Mouse (Mus musculus) CH12.LX (cell line): ENCODE data around the gene Arhgef2. TPM values are rescaled to one million over a fixed set of nuclear protein-coding genes. Genes with fewer than 3 reads are reported as not detected.

Experiments used
- DNase-seq: peaks from one replicate; pipeline ENCODE4 v3.0.0-alpha.2; 2013; ENCODE audit errors: extremely low read depth
- H3K27ac ChIP-seq: 2 replicates; pipeline ENCODE4 v1.5.1; 2012; ENCODE audit warnings: low read depth, mild to moderate bottlenecking, control low read depth, moderate library complexity; ENCODE audit not compliant: insufficient read depth
- H3K27me3 ChIP-seq: replicated peaks from 2 replicates; pipeline ENCODE3; 2012; ENCODE audit warnings: inconsistent platforms
- H3K36me3 ChIP-seq, 2 experiments: replicated peaks in 1 of 2; 2 replicates each; pipeline versions ENCODE3 to v1.6.1; 2012; ENCODE audit warnings: inconsistent platforms in 1 of 2, low read length in 1 of 2, mild to moderate bottlenecking in 1 of 2, mixed read lengths in 1 of 2, moderate library complexity in 1 of 2; ENCODE audit not compliant: control insufficient read depth in 1 of 2, insufficient read depth in 1 of 2
- H3K4me1 ChIP-seq, 2 experiments: 2 replicates each; pipeline ENCODE4 v1.6.1; 2012; ENCODE audit warnings: inconsistent platforms in 1 of 2, moderate library complexity in 1 of 2; ENCODE audit not compliant: insufficient read depth in 2 of 2, control insufficient read depth in 1 of 2
- H3K4me2 ChIP-seq: 2 replicates; pipeline ENCODE4 v1.6.1; 2012; ENCODE audit warnings: low read depth, mild to moderate bottlenecking, control low read depth; ENCODE audit not compliant: poor library complexity, insufficient read depth, severe bottlenecking
- H3K4me3 ChIP-seq, 3 experiments: fragments of 150-350 bp in 1 of 3; sonication (generic) in 1 of 3; replicated peaks in 1 of 3; 2 replicates each; pipeline versions ENCODE3 to v1.5.1; 2011 to 2012; ENCODE audit warnings: low read depth in 2 of 3, low read length in 2 of 3, mild to moderate bottlenecking in 2 of 3, moderate library complexity in 2 of 3, control low read depth in 1 of 3, improper control_type of control experiment in 1 of 3, inconsistent platforms in 1 of 3, mixed read lengths in 1 of 3; ENCODE audit not compliant: poor library complexity in 1 of 3
- H3K79me2 ChIP-seq: replicated peaks from 2 replicates; pipeline ENCODE4 v1.6.1; 2012; ENCODE audit warnings: mild to moderate bottlenecking, moderate library complexity; ENCODE audit not compliant: control insufficient read depth, poor library complexity, insufficient read depth, severe bottlenecking; ENCODE audit errors: extremely low read depth
- H3K9ac ChIP-seq: 2 replicates; pipeline ENCODE4 v1.6.1; 2012; ENCODE audit warnings: low read depth, mild to moderate bottlenecking, control low read depth, moderate library complexity; ENCODE audit not compliant: insufficient read depth
- H3K9me3 ChIP-seq: replicated peaks from 2 replicates; pipeline ENCODE3; 2012; ENCODE audit warnings: low read length, inconsistent platforms, mixed read lengths
- CHD1 ChIP-seq: IDR thresholded peaks from 2 replicates; pipeline ENCODE4 v1.6.1; 2012; ENCODE audit warnings: low read depth, low read length, improper control_type of control experiment, inconsistent platforms
- CHD2 ChIP-seq: IDR thresholded peaks from 2 replicates; pipeline ENCODE4 v1.6.1; 2011; ENCODE audit warnings: low read length, improper control_type of control experiment
- GABPA ChIP-seq: IDR thresholded peaks from 2 replicates; pipeline ENCODE4 v1.6.1; 2012; ENCODE audit warnings: low read depth, low read length, improper control_type of control experiment, inconsistent platforms; ENCODE audit not compliant: insufficient replicate concordance
- JUN ChIP-seq: IDR thresholded peaks from 2 replicates; pipeline ENCODE4 v1.6.1; 2011; ENCODE audit warnings: low read depth, mild to moderate bottlenecking, low read length, improper control_type of control experiment, moderate library complexity; ENCODE audit not compliant: insufficient read depth
- MAZ ChIP-seq: IDR thresholded peaks from 2 replicates; pipeline ENCODE4 v1.6.1; 2012; ENCODE audit warnings: low read depth, mild to moderate bottlenecking, inconsistent platforms, low read length, improper control_type of control experiment, moderate library complexity
- MEF2A ChIP-seq: IDR thresholded peaks from 2 replicates; pipeline ENCODE4 v1.6.1; 2014; ENCODE audit warnings: low read depth, mild to moderate bottlenecking, inconsistent platforms, low read length, improper control_type of control experiment, borderline replicate concordance
- MXI1 ChIP-seq: IDR thresholded peaks from 2 replicates; pipeline ENCODE4 v1.6.1; 2011; ENCODE audit warnings: mild to moderate bottlenecking, low read depth, low read length, improper control_type of control experiment
- MYC ChIP-seq: IDR thresholded peaks from 2 replicates; pipeline ENCODE4 v1.6.1; 2011; ENCODE audit warnings: low read depth, mild to moderate bottlenecking, improper control_type of control experiment, low read length
- NELFE ChIP-seq: IDR thresholded peaks from 2 replicates; pipeline ENCODE4 v1.6.1; 2011; ENCODE audit warnings: low read depth, low read length, improper control_type of control experiment
- PAX5 ChIP-seq: IDR thresholded peaks from 2 replicates; pipeline ENCODE4 v1.6.1; 2012; ENCODE audit warnings: low read length, inconsistent platforms, mixed read lengths
- POLR2A ChIP-seq: IDR thresholded peaks from 2 replicates; pipeline ENCODE4 v1.6.1; 2011; ENCODE audit warnings: low read depth, mild to moderate bottlenecking, improper control_type of control experiment, low read length
- RAD21 ChIP-seq: IDR thresholded peaks from 2 replicates; pipeline ENCODE4 v1.6.1; 2011; ENCODE audit warnings: low read depth, mild to moderate bottlenecking, low read length, improper control_type of control experiment, moderate library complexity
- SIN3A ChIP-seq: IDR thresholded peaks from 2 replicates; pipeline ENCODE4 v1.6.1; 2012; ENCODE audit warnings: low read length, improper control_type of control experiment, inconsistent platforms
- SMC3 ChIP-seq: IDR thresholded peaks from 2 replicates; pipeline ENCODE4 v1.6.1; 2011; ENCODE audit warnings: low read depth, low read length, improper control_type of control experiment
- TBP ChIP-seq: conservative IDR thresholded peaks from 2 replicates; pipeline ENCODE4 v1.6.1; 2011; ENCODE audit warnings: low read depth, low read length, improper control_type of control experiment
- TCF12 ChIP-seq: IDR thresholded peaks from 2 replicates; pipeline ENCODE4 v1.6.1; 2014; ENCODE audit warnings: low read depth, mild to moderate bottlenecking, inconsistent platforms, low read length, improper control_type of control experiment
- UBTF ChIP-seq: IDR thresholded peaks from 2 replicates; pipeline ENCODE4 v1.6.1; 2012; ENCODE audit warnings: low read depth, mild to moderate bottlenecking, inconsistent platforms, low read length, improper control_type of control experiment, moderate library complexity
- USF2 ChIP-seq: conservative IDR thresholded peaks from 2 replicates; pipeline ENCODE4 v1.6.1; 2011; ENCODE audit warnings: low read depth, low read length, improper control_type of control experiment
- ZMIZ1 ChIP-seq: IDR thresholded peaks from 2 replicates; pipeline ENCODE4 v1.6.1; 2012; ENCODE audit warnings: low read depth, mild to moderate bottlenecking, inconsistent platforms, low read length, improper control_type of control experiment
- ZNF384 ChIP-seq: IDR thresholded peaks from 2 replicates; pipeline ENCODE4 v1.6.1; 2012; ENCODE audit warnings: low read depth, low read length, improper control_type of control experiment, inconsistent platforms
- dilution Hi-C: fragments of 300-500 bp; cut with MboI; formaldehyde crosslinking; loops from 2 replicates; pipeline ENCODE4 v1.14.3; 2020; ENCODE audit warnings: low sequenced_read_pairs; ENCODE audit not compliant: extremely low pct_unique_long_range_greater_than_20kb, extremely low pct_ligation_motif_present
- in situ Hi-C: fragments of 300-500 bp; cut with MboI; formaldehyde crosslinking; loops from 3 replicates; pipeline ENCODE4 v1.14.3; 2019; ENCODE audit warnings: low sequenced_read_pairs, low pct_ligation_motif_present, low pct_unique_long_range_greater_than_20kb, mixed read lengths
- polyA plus RNA-seq: library from polyadenylated mRNA; unstranded; fragments of >175 nt; gene quantifications from 2 replicates; pipeline ENCODE4 v1.2.1, GENCODE M21; 2012; ENCODE audit warnings: low read depth; ENCODE audit not compliant: insufficient read length
- total RNA-seq, 2 experiments: library from RNA; depleted of rRNA; stranded (reverse); fragments of 300-350 nt in 1 of 2; fragments of >200 nt in 1 of 2; gene quantifications; 2 replicates each; pipeline ENCODE4 v1.2.3; 2012 to 2014

The Arhgef2 gene
- total and polyA plus RNA-seq, 3 experiments = 18.5 to 43.9 (median 43.1) TPM

- no peaks in the 10 kb centered on the region for H3K27me3 ChIP-seq
- TF ChIP-seq GABPA (no peak), TCF12 (no peak), POLR2A (no peak), MAZ (no peak), UBTF (no peak), NELFE (no peak), MXI1 (no peak), ZNF384 (no peak), CHD1 (no peak), SIN3A (no peak), CHD2 (no peak), MEF2A (no peak), RAD21 (no peak), SMC3 (no peak), TBP (no peak)
- no peak overlapping the region for H3K4me3 ChIP-seq
- DNase-seq = no peak
- no peaks in the 10 kb centered on the region for H3K79me2 ChIP-seq
- peaks cover 70 to 94% of the 10 kb centered on the region in 2 experiments for H3K36me3 ChIP-seq
- no peak overlapping the region for H3K27ac ChIP-seq
- H3K4me1 ChIP-seq = peaks cover 0 to 3% of the 10 kb centered on the region in 2 experiments; a peak in 1 of 4 replicates
- H3K9me3 ChIP-seq = no peaks in the 10 kb centered on the region
- in situ Hi-C loops = no loop called here
- dilution Hi-C loops = no loop called here
- H3K9ac ChIP-seq = no peak overlapping the region
- no peak overlapping the region for H3K4me2 ChIP-seq
Observed at GRCm38 (mm10) chr3:88566116-88566515, 39.6 kb upstream of the Arhgef2 start.

GRCm38 (mm10) chr3:88566536-88567061, 39.2 kb upstream of the Arhgef2 start:
- Histone ChIP-seq H3K9ac (no peak overlapping the region), H3K9me3 (no peaks in the 10 kb centered on the region), H3K36me3 (peaks cover 68 to 89% of the 10 kb centered on the region in 2 experiments), H3K4me2 (no peak overlapping the region), H3K27me3 (no peaks in the 10 kb centered on the region), H3K4me3 (no peak overlapping the region), H3K79me2 (no peaks in the 10 kb centered on the region), H3K4me1 (peaks cover 0 to 3% of the 10 kb centered on the region in 2 experiments; a peak in 1 of 4 replicates), H3K27ac (no peak overlapping the region)
- dilution Hi-C loops (no loop called here), in situ Hi-C loops (no loop called here)
- DNase-seq = no peak
- no peak for TF ChIP-seq POLR2A
- TF ChIP-seq MYC = no peak
- TF ChIP-seq PAX5 = no peak
- no peak for TF ChIP-seq ZMIZ1
- no peak for TF ChIP-seq USF2
- no peak for TF ChIP-seq JUN
- no peak for TF ChIP-seq CHD1
